Mouse (Mus musculus) B cell, adult 2 months (primary cell): ENCODE measurements at regions not wholly inside any gene's neighbourhood (a gene's known extent, or its start where the extent isn't known, plus 50 kb on each side); places are given as distances from the start of the nearest gene placed in this dataset.
"Not testable (repeated sequence)": the region's sequence is repeated elsewhere in the genome, so short reads cannot be mapped to it uniquely, and the experiment has no call there.

Source experiments
- DNase-seq, 2 experiments: peaks; one replicate each; pipeline ENCODE4 v3.0.0; 2022

DNA sequence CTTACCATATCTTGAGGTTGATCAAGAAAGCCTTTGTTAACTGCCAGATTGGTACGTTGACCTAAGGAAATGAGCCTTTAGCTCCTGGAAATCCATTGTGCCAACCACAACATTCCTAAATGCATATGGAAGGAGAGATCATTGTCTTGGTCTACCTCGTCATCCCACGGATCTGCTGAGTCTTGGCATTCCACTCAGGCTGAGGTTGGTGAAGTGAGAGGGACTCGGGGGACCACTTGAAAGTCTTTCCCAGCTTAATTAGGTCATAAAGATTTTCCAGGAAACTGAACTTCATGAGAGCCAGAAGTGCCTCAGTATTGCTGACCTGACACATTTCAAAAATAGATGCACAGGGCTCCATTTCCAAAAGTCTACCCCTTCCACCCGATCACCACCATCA, 112.5 kb upstream of the Emcn start:
- no peak for DNase-seq

DNA sequence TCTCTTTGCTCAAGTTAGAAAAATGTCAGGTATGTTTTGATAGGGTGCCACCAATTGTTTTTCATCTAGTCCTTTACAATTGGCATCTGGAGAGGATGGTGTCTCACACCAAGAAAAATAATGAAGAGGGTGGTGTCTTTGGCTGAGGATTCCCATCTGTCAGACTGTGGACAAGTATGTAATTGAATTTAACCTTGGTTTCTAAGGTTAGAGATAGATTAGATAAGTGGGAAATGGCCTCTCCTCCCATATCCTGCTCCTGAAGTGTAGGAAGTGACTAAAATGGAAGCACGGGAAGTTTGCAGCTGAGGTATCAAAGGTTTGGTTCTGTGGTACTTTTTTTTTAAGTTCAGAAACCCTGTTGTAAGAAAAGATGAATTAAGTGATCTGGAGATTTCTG, 98.0 kb upstream of the Emcn start:
- DNase-seq = no peak

DNA sequence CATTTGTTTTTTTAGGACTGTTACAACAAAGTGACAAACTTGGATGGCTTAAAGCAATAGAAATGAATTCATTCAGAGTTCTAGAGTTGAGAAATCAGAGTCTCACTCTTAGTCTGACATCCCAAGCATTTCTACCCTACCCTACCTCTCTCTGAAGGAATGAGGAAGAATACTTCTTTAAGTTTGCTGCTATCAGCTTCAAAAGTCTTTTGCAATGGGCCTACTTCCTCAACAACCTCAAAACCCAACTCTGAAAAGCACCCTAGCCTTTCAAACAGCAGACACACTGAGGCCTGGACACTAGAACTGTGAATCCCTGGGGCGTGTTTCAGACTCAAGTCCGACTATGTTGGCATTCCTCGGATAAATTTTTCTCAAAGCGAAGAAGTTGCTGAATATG, 77.0 kb upstream of the Emcn start:
- no peak for DNase-seq

DNA sequence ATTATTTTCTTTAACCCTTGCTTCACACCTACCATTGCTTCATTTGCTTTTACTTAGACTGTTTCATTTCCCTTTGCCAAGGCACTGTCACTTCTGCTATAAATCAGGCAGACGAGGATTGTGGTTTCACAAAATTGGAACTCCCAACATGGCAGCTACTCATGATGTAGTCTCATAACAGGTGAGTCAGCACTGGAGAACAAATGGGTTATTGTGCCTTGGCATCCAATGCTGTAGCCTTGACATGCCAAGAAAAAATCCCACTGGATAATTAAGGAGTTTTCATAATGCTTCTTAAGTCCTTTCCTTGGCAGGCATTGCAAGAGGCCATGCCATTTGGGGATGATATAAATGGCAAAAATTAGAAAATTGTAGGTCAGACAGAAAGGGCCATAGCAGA, 73.1 kb upstream of the Emcn start:
- no peak for DNase-seq

DNA sequence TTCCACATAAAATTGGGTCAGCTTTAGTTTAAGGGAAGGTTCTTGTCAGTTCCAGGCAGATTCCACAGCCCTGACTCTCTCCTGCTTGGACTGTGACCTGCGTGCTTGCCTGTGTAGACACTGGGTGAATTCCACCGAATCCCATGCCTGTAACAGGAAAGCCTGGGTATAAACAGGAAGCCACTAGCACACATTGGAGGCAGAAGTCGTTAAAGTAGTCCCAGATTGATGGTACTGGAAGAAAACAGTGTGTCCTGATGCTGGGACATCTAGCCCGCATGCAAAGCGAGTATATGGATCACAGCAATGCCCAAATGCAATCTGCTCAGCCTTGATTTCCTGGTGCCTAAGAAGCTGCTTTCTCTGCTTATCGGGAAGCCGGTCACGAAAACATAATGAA, 65.4 kb upstream of the Emcn start:
- DNase-seq = no peak

DNA sequence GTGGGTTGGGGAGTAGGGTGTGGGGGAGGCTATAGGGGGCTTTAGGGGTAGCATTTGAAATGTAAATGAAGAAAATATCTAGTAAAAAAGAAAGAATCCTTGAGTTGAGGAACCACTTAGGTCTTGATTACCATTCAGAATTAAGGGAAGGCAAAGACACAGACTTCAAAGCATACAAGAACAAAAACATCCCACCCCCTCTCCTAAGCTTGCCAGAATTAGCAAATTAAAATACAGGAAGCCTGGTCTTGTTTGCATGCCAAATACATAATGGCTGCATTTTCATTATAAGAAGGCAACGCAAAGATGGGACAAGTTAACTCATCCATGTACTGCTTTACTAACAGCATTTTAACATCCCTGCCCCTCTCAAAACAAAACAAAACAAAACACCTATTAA, 61.6 kb upstream of the Emcn start:
- no peak for DNase-seq

DNA sequence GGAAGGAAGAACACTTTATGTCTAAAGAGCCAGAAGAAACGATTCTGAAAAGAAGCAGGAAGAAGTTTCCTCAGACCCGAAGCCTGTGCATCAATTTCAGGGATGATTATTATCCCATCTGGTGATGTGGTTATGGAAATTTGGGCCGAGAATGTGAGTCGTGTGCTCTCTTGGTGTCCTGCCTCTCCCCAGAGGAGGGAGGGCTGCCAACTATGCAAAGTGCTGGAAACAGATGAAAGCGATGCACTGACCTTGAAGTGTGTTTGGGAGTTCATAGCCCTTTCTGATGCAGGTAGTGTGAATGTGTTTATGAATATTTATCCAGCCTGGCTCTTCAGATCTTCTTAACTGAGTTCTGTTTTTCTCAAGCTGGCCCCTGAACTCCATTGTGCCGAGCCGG, 59.8 kb upstream of the Emcn start:
- DNase-seq = no peak

DNA sequence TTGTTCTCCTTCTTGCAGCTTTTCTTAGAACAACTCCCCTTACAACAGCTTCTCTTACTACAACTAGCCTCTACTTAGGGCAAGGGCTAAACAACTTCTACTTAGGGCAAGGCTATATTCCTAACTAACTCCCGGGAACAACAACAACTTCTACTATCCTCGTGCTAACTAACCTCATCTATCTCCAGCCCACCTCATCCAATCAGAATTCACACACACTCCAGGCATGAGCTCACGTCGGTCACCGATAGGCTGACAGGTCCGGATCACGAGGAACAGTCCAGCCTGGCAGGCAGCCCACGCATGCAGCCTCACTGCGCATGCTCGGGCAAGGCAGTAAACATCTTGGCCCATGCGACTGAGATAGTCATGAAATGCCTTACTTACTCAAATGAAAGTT, 53.3 kb upstream of the Emcn start:
- DNase-seq = not testable (repeated sequence)

DNA sequence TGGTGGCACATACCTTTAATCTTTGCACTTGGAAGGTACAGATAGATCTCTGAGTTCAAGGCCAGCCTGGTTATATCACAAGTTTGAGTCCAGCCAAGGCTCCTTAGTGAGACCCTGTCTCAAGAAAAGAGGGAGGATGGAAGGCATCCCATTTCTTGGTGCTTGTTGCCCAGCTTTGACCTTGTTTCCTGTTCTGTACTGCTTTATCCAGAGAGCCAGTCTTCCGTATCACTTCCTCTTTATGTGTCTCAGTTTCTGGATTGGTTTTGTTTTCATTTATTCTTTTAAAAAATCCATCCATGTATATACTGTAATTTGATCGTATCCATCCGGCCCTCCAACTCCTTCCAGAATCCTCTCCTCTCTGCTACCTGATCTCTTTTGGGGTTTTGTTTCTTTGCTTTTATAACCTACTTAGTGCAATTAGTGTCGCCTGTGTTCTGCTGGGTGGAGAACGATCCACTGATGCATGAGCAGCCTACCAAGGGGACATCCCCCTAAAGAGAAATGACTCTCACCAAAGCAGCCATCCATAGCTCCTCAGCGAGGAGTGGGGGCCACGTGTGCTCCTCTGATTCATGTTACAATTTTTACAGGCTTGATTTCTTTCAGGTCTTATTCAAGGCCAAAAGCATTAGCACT, 52.4 kb upstream of the Emcn start:
- peak; percentile 56 to 63 for DNase-seq

DNA sequence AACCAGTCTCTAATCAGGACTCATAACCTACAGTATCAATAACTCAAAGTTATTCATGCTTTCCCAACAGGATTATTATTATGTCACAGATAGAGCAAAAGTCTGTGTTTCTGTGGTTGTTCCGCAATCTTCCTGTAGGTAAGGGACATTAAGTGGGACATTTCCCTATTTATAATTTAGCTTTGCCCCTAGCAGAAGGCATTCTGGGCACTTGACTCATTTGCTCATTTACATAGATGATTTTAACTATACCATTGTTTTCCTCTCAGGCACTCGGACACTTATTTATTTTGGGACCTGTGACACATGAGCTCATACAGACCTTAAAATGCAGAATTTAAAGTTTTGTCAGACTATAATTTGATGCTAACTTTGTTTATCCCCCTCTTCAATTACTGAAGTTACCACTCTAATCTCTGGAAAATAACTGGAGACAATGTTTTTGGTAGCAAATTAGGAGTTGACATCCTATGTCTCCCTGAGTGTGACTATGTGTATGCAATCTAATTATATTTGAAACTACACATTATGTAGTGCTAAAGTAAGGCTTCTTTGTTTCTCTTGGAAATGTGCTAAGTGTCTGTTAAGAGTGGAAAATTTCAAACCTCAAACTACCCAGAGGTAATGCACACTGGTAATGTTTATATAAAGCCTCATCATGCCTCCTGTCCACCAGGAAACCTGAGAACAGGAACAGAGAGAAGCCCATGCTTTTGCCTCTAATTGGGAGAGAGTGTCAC, 51.8 kb upstream of the Emcn start:
- no peak for DNase-seq

DNA sequence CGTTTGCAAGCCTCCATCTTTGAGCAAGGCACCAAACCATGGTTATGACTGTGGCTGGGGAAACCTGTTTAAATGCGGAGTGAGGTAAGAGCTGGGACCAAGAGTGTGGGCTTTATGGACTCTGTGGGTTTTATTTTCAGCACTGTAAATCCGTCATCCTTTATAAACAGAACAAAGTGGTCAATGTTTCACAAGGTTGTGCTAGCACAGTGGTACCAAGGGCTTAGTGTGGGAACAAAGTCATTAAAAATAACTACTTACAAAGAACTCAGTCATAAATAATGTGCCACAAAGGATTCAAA, 51.2 kb upstream of the Emcn start:
- DNase-seq = no peak
